Mouse (Mus musculus): ENCODE data around the gene Pex7. TPM values are rescaled to one million over a fixed set of nuclear protein-coding genes. Genes with fewer than 3 reads are reported as not detected.
A peak's percentile ranks its signal among the peaks of the same experiment; 100 is the strongest.
"Not testable (repeated sequence)": the region's sequence is repeated elsewhere in the genome, so short reads cannot be mapped to it uniquely, and the experiment has no call there.

Pex7 gene
- polyA plus RNA-seq, 1 experiment = 25.1 TPM

DNA sequence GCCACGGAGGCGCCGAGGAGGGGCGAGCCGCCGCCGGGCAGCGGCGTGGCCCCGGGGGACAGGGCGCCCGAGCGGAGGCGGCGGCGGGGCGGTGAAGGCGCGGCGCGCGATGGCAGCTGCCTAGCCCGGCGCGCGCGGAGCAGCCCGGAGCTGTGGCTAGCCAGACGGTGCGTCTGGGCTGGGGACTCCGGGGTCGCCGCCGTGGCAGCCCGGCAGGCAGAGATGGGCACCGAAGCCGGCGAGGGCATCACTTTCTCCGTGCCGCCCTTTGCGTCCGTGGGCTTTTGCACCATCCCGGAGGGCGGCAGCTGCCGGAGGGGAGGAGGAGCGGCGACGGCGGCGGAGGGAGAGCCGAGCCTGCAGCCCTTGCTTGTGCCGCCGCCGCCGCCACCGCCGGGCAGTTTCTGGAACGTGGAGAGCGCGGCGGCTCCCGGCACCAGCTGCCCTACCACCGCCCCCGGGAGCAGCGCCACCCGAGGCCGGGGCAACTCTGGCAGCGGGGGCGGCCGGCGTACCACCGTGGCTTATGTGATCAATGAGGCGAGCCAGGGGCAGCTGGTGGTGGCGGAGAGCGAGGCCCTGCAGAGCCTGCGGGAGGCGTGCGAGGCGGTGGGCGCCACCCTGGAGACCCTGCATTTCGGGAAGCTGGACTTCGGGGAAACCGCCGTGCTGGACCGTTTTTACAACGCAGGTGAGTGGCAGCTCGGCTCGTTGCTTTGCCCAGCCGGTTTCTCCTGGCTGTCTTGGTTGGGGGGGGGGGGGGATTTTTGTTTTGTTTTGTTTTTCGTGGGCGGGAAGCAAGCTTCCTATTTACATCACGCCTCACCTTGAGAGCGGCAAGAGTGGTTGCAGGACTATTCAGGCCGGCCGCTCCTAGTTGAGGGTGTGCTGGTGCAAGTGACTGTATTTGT, 27.1 kb upstream of the Pex7 start, which contains the start of gene Map3k5:
TSS of gene Map3k5 (plus strand) at position 89 of the 911 bp plus-strand sequence.
- DNase-seq (ENCODE audit: low read depth, low spot score) = no peak
- WGBS = 1% methylated on average over 94 of the region's 95 CpGs

GRCm38 (mm10) chr10:19933511-19934383, 26.3 kb upstream of the Pex7 start:
- under 1% methylated on average over 97 of the region's 97 CpGs for WGBS

GRCm38 (mm10) chr10:19932986-19933385, 25.5 kb upstream of the Pex7 start:
- 46% methylated on average over 3 of the region's 3 CpGs for WGBS
- DNase-seq (ENCODE audit: low read depth, low spot score) = no peak

More at GRCm38 (mm10) chr10:19933511-19934383, 26.3 kb upstream of the Pex7 start:
- DNase-seq (ENCODE audit: low read depth, low spot score) = no peak

GRCm38 (mm10) chr10:19928205-19928604, 20.7 kb upstream of the Pex7 start:
- 86% methylated on average over 1 of the region's 1 CpGs for WGBS
- no peak for DNase-seq (ENCODE audit: low read depth, low spot score)

- DNase-seq (ENCODE audit: low read depth, low spot score) = not testable (repeated sequence)
- 45% methylated on average over 4 of the region's 4 CpGs for WGBS
Measured at GRCm38 (mm10) chr10:19926391-19926897, 19.0 kb upstream of the Pex7 start.

DNA sequence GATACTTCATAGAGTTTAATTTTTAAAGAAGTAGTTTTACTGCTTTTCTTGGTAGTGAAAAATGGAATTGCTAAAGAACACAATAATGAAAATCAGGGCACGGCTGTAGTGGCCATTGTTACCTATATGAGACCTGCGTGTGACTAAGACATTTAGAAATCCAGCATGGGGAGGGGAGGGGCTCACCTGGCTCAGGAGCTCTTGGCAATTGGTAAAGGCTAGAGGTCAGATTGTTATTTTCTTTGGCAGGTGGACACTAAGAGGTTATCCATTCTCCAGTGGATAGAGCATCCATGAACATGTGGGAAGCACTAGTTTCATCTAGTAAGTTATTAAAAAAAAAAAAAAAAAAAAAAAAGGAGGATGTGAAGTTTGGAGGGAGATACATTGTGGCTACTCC, 16.8 kb upstream of the Pex7 start:
- no peak for DNase-seq (ENCODE audit: low read depth, low spot score)
- 40% methylated on average over 2 of the region's 2 CpGs for WGBS

- no peak for DNase-seq (ENCODE audit: low read depth, low spot score)
- 32% methylated on average over 4 of the region's 4 CpGs for WGBS
Measured at GRCm38 (mm10) chr10:19922410-19922809, 14.9 kb upstream of the Pex7 start.

- 23% methylated on average over 1 of the region's 1 CpGs for WGBS
Measured at GRCm38 (mm10) chr10:19915301-19915700, 7.8 kb upstream of the Pex7 start.

GRCm38 (mm10) chr10:19913806-19914205, 6.3 kb upstream of the Pex7 start:
- DNase-seq (ENCODE audit: low read depth, low spot score) = no peak
- 57% methylated on average over 4 of the region's 4 CpGs for WGBS

More at GRCm38 (mm10) chr10:19915301-19915700, 7.8 kb upstream of the Pex7 start:
- no peak for DNase-seq (ENCODE audit: low read depth, low spot score)

DNA sequence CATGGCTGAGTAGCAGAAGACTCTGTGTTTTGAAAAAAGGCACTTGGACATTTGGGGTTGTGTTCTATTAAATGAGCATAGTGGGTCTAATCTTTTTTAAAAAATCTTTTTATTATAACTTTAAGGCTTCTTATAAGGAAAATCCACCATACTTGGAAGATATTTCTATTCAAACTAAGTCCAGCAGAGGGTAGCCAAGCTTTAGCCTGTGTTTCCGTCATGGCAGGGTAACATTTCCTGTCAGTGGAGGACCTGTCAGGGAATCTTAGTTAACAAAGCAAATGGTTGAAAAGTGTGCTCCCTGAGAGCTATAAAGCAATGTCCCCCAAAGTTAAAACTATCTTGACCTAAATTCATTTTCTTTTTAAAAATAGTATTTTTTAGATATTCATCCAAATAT, 4.1 kb upstream of the Pex7 start:
- DNase-seq (ENCODE audit: low read depth, low spot score) = no peak
- WGBS = 48% methylated on average over 1 of the region's 1 CpGs

GRCm38 (mm10) chr10:19910516-19910915, 3.0 kb upstream of the Pex7 start:
- DNase-seq (ENCODE audit: low read depth, low spot score) = no peak

GRCm38 (mm10) chr10:19908076-19908475, 587 bp upstream of the Pex7 start:
- WGBS = 24% methylated on average over 2 of the region's 2 CpGs
- peak; percentile 58 for DNase-seq (ENCODE audit: low read depth, low spot score)

More at GRCm38 (mm10) chr10:19910516-19910915, 3.0 kb upstream of the Pex7 start:
- 77% methylated on average over 2 of the region's 2 CpGs for WGBS

- no peak for DNase-seq (ENCODE audit: low read depth, low spot score)
- 78% methylated on average over 13 of the region's 13 CpGs for whole genome bisulfite sequencing
Measured at GRCm38 (mm10) chr10:19904077-19904820, 3.2 kb downstream of the Pex7 start.

DNA sequence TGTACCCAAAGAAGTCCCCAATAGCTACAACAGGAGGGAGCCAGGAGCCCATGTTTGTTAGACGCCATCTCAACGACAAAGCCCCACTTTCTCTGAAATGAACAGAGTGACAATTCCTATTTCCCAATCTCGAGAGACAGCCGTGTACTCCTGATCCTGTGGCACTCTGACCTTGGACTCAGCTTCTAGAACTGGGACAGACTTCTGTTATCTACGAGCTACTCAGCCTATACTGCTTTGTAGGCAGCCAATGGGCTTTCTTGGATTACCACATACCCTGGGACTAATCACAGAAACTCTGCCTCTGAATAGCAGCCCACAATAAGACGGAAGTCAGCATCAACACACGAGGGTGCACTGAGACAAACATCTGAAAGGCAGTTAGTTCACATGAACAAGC, 5.5 kb downstream of the Pex7 start:
- 75% methylated on average over 7 of the region's 7 CpGs for WGBS

GRCm38 (mm10) chr10:19900191-19900590, 7.3 kb downstream of the Pex7 start:
- no peak for DNase-seq (ENCODE audit: low read depth, low spot score)
- 63% methylated on average over 2 of the region's 2 CpGs for WGBS

More for the DNA sequence above, 5.5 kb downstream of the Pex7 start:
- no peak for DNase-seq (ENCODE audit: low read depth, low spot score)

GRCm38 (mm10) chr10:19893976-19894375, 13.5 kb downstream of the Pex7 start:
- WGBS = 24% methylated on average over 4 of the region's 4 CpGs
- no peak for DNase-seq (ENCODE audit: low read depth, low spot score)

GRCm38 (mm10) chr10:19893146-19893545, 14.3 kb downstream of the Pex7 start:
- DNase-seq (ENCODE audit: low read depth, low spot score) = no peak
- WGBS = 64% methylated on average over 6 of the region's 6 CpGs

DNA sequence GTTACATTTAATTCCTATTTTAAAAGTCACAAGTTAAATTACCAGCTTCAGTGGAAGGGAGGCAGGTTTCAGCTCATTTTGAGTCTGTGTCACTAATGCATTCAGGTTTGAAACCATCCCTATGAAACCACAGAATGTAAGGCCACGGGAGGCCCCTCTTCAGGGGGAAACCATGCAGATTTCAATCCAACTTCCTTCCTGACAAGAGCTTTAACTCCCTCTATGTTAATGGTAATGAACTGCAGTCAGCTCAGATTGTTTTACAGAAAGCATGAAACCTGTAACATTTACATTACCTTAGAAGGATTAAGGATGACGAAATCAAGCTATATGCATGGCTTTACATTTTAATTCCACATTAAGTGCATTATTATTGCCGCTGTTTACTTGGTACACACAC, 15.8 kb downstream of the Pex7 start:
- DNase-seq (ENCODE audit: low read depth, low spot score) = no peak
- 78% methylated on average over 3 of the region's 3 CpGs for WGBS

DNA sequence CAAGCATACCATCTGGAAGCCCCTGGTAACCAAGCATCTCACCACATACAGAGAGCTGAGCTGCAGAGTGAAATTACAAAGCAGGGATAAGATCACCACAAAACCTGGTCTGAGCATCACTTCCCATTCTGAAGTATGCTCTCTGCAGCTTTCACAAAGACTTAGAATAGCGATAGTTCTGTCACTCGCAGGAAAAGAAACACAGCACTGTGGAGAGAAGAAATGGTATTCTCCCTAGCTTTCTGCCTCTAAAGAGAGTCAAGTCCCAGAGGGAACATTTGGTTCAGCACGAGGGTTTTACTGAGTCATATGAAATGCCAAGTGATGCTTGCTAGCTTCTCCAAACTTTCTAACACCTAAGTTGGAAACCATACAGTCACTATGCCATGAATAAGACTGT, 17.6 kb downstream of the Pex7 start:
- DNase-seq (ENCODE audit: low read depth, low spot score) = no peak
- 78% methylated on average over 3 of the region's 3 CpGs for whole genome bisulfite sequencing

All from large intestine, adult 2 months (tissue).